Mouse (Mus musculus) monocyte, adult 5-6 weeks (primary cell): Measurements from ENCODE around the gene Ccdc33. TPM values are rescaled to one million over a fixed set of nuclear protein-coding genes. Genes with fewer than 3 reads are reported as not detected.

Experiments used
- ATAC-seq: fragments of 153-309, 156-312 bp; replicated peaks from 2 replicates; pipeline ENCODE4 v1.8.0; 2017; ENCODE audit warnings: mild to moderate bottlenecking; ENCODE audit not compliant: low TSS enrichment, insufficient number of reproducible peaks, severe bottlenecking, poor library complexity, low FRiP score
- total RNA-seq: library from RNA; stranded (forward); fragments of 200-1000, 200-491, 200-594 nt; gene quantifications from 3 replicates; pipeline ENCODE4 v1.2.3, GENCODE M21; 2017

The Ccdc33 gene
- total RNA-seq, 1 experiment from 2014 or later, result not detected

DNA sequence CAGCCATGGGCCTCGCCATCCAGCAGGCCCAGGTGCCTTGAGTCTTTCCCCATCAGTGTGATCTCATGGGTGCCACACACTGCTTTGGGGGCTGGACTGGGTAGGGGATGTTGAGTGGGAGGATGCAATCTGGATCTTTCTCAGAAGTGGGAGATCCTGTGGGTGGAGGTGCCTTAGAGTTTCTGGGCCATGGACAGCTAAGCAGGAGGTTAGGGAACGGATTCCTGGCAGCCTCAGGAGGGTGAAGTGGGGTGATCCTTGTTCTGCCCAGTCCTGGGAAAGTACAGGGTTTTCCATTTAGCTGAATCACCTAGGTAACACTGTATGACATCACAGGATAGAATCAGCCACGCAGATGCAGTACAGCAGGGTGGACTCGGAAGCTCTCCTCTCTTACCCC, 16.6 kb downstream of the Ccdc33 start:
- no peak for ATAC-seq

DNA sequence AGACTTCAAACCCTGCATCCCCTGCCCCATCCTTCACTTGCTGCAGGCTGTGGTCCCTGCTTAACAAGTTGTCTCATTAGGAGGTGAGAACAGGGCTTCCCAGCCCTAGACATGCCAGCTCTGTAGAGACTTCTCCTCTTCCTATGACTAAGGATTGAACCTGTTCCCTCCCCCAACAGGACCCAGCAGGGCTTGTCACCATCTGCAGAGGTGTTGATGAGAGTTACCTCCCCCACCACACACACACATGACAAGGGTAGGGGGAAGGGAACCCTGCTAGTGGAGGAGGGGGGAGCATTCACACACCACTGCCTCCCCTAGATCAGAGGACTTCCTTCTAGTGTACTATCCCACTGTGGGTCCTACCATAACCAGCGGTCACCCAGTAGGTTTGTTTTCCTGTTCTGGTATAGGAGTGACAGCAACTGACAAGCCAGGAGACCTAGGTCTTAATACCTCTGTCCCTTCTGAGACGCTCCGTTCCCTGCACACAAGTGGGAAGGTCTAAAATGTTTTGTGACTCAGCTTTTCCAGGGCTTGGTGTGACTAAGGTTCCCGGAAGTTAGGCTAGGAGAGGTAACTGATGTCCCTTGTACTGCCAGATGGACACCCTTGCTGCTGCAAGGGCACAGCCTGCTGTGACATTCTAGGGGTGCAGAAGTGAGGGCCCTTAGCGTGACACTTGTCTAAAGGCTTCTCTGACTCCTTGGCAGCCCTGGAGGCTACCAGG, 18.6 kb downstream of the Ccdc33 start:
- ATAC-seq, result no peak

- ATAC-seq, result no peak
Observed at GRCm38 (mm10) chr9:58096629-58097301, 21.9 kb downstream of the Ccdc33 start.

DNA sequence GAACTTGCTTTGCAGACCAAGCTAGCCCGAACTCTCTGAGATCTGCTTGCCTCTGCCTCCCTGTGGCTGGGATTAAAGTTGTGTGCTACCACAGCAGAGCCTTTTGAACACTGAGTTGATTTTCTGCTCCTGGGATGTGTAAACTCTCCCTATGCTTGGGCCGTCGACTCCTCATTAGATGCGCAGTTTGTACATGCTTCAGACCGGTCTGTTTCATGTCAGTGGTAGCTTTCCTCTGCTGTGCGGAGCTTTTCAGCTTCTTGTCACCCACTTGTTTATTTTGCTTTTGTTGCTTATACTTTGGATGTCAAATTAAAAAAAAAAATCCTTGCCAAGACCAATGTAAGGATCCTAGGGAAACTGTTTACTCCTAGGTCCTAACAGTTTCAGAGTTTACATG, 22.6 kb downstream of the Ccdc33 start:
- no peak for ATAC-seq

GRCm38 (mm10) chr9:58093776-58094175, 24.8 kb downstream of the Ccdc33 start:
- ATAC-seq, result no peak

GRCm38 (mm10) chr9:58092581-58093269, 25.9 kb downstream of the Ccdc33 start:
- no peak for ATAC-seq

DNA sequence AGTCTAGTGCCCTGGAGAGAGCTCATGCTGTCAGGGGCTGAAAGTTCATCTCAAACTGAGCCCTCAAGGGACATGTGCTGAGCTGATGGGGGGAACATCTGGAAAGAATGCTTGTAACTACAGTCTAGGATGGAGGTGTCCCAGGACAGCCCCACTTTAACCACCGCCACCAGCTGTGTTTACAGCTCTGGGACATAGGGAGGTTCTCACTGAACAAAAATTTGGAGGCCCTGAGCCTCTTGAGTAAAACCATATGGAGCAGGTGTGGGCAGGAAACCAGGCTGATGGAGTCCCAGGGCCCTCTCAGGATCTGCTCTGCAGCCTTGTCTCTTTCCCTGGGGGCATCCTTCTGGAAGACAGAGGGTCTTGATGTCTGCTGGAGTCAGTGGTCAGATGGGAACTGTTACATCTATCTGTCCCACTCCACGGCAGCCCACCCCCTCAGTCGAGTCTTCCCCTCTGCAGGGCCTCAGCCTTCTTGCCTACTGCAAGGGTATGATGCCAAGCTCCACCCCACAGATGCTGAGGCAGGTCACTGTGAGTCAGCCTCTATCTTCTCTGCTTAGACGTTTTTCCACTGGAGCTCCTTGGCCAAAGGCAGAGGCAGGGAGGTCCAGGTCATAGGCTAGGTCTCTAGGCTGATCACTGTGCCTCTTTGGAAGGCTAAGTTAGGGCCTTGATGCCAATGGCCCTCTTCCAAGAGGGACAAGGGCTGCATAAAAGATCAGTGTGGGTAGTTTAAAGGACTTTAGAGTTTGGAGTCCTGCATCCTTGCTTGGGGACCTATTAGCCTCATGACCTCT, 26.8 kb downstream of the Ccdc33 start:
- no peak for ATAC-seq

DNA sequence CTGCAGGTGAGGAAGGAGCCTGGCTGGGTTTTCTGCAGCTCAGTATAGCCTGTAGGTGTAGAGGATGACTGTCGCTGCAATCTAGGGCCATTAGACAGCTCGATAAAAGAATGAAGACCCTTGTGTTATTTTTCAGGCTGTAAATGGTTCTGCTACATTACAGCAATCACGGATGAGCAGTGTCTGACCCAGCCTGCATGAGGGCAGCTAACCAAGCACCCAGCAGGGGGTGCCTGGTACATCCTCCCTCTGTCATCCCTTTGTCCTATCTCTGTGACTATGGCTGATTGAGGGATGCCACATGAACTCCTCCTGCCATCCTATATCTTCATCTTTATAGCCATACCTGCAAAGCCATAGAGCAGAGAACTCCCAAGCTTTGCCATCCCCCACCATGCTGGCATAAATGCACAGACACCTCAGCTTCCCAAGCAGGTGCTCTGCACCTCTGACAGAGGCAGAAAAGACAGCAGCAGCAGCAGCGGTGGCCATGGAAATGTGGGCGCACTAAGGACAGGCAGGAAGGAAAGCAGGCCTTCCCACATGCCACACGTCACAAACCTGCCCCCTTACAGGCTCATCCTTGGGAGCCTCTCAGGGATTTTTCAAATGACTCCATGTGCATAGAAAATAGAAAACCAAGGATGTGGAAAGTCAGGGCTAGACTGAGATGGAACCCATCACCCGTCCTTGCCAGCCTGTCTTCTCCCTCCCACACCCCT, 31.2 kb downstream of the Ccdc33 start:
- ATAC-seq, result no peak

DNA sequence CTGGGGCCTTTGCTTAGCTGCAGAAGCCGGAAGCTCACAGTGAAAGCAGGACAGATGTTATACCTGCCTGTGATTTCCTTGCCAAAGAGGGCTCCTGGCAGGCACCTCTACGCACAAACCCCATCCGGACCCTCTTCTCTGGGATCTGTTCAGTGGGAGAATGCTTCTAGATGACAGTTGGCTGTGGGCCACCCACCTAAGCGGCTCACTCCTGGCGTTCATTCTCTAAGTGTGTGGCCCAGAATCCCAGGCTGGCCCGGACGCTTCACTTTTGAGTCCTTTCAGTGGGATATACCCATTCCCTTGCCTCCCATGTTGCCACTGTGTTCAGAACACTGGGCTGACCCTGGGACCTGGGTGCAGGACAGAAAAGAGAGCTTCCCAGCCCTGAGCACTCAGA, 31.8 kb downstream of the Ccdc33 start:
- no peak for ATAC-seq

- ATAC-seq, result no peak
Observed at GRCm38 (mm10) chr9:58086203-58086602, 32.4 kb downstream of the Ccdc33 start.

DNA sequence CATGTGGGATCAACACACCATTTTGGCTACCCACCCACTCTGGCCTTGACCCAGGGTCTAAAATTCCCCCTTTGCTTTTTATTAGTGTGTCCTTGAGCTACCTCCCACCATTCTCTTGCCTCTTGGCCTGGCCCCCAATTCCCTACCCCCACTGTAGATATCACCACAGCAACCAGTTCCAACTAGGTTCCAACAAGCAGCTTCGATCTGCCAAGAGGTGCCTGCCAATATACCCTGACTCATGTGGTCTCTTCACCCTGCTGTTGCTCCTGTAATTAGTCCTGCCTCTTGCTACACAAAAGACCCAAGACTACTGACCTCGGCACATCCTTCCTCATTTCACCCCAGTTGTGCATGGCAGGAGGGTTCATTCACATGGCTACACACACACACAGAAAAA, 33.5 kb downstream of the Ccdc33 start:
- ATAC-seq, result no peak

DNA sequence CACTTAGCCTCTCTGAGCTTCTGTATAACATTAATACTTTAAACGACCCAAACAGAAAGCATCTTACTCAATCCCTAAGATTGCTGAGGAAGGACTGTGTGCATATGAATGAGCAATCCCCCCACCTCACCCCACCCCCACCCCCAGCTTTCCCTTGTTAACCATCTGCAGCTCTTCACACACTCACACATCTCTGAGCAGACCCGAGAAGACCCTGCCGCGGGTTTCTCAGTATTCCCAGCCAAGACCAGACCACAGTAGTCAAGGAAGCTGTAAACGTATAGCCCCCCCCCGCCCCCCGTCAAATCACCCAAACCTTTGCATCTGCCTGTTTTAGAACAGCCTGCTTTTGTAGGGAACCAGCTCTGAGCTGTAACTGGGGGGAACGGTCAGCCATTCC, 34.0 kb downstream of the Ccdc33 start:
- ATAC-seq, result no peak

DNA sequence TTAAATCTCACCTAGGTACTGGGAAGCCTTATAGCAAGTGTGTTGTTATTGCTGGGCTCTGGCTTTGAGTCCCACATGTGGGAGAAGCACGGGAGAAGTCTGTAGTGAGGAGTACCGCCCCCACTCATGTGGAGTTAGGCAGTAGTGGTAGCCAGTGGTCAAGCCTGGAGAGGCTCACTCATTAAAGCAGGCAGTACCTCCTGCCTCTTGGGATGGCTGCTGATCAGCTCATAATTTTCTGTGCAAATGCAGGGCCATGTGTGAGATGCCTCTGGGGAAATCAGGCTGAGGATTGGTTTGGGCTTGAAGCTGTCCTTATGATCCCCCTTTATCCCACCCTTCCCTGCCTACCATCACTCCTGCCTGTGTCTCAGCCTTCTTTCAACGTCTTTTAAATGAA, 44.1 kb downstream of the Ccdc33 start:
- no peak for ATAC-seq

GRCm38 (mm10) chr9:58067546-58067945, 51.1 kb downstream of the Ccdc33 start:
- no peak for ATAC-seq

DNA sequence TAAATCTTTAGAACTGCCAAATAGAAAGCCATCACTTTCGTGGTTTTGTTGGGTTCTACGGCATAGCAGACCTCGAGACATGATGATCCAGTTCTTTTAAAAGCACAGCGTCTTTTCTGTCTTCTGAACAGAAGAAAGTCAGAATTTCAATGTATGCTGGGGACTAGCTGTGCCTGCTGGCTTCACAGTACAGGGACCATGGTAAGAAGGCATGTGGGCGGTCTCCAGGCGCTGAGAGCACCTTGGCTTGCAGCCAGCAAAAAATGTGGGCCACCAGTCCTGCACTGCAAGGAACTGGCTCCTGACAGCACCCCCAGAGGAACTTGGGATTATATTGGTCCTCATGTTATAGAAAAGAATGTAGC, 51.9 kb downstream of the Ccdc33 start:
- no peak for ATAC-seq

- ATAC-seq, result no peak
Observed at GRCm38 (mm10) chr9:58065977-58066730, 52.5 kb downstream of the Ccdc33 start.

- no peak for ATAC-seq
Observed at GRCm38 (mm10) chr9:58065532-58065931, 53.1 kb downstream of the Ccdc33 start.

- ATAC-seq, result no peak
Observed at GRCm38 (mm10) chr9:58063531-58063930, 55.1 kb downstream of the Ccdc33 start, which contains the start of gene Stra6. TSS of gene Stra6 (plus strand) at chr9:58063788.
